Mouse (Mus musculus): ENCODE measurements around the gene Opcml. TPM values are rescaled to one million over a fixed set of nuclear protein-coding genes. Genes with fewer than 3 reads are reported as not detected.

The Opcml gene
- polyA plus RNA-seq, 1 experiment from 2014 or later: 0.97 TPM

- H3K4me3 ChIP-seq (replicated peaks; ENCODE audit: low read depth, low read length): no peak overlapping the region
- DNase-seq (ENCODE audit: low spot score) (no peak), ATAC-seq (replicated peaks; ENCODE audit: low FRiP score, low read depth) (no peak)
- H3K36me3 ChIP-seq (ENCODE audit: insufficient read depth, low read length): no peaks in the 10 kb centered on the region
- no peaks in the 10 kb centered on the region for H3K27me3 ChIP-seq (ENCODE audit: insufficient read depth, low read length)
- no peak overlapping the region for H3K27ac ChIP-seq
- no peak overlapping the region for H3K9ac ChIP-seq (ENCODE audit: low read depth, low read length)
- no peak for TF ChIP-seq CTCF (IDR thresholded peaks at IDR 0.05; ENCODE audit: low read depth)
- no peak overlapping the region for H3K4me2 ChIP-seq (ENCODE audit: low read length)
- H3K9me3 ChIP-seq (replicated peaks; ENCODE audit: low read length): no peaks in the 10 kb centered on the region
- no peaks in the 10 kb centered on the region for H3K4me1 ChIP-seq (replicated peaks; ENCODE audit: insufficient read depth, low read length)
- WGBS: 13% methylated on average over 6 of the region's 6 CpGs
These were observed 363.2 kb downstream of the Opcml start for GRCm38 (mm10) chr9:28153748-28154147.

GRCm38 (mm10) chr9:28157092-28157491 is 366.5 kb downstream of the Opcml start:
- no peaks in the 10 kb centered on the region for H3K9me3 ChIP-seq (replicated peaks; ENCODE audit: low read length)
- TF ChIP-seq CTCF (IDR thresholded peaks at IDR 0.05; ENCODE audit: low read depth): no peak
- H3K4me1 ChIP-seq (replicated peaks; ENCODE audit: insufficient read depth, low read length): no peaks in the 10 kb centered on the region
- H3K4me2 ChIP-seq (ENCODE audit: low read length): no peak overlapping the region
- DNase-seq (ENCODE audit: low spot score) (no peak), ATAC-seq (replicated peaks; ENCODE audit: low FRiP score, low read depth) (no peak)
- H3K27ac ChIP-seq: no peak overlapping the region
- H3K36me3 ChIP-seq (ENCODE audit: insufficient read depth, low read length): no peaks in the 10 kb centered on the region
- WGBS: 86% methylated on average over 7 of the region's 7 CpGs
- H3K9ac ChIP-seq (ENCODE audit: low read depth, low read length): no peak overlapping the region
- H3K27me3 ChIP-seq (ENCODE audit: insufficient read depth, low read length): no peaks in the 10 kb centered on the region
- H3K4me3 ChIP-seq (replicated peaks; ENCODE audit: low read depth, low read length): no peak overlapping the region

DNA sequence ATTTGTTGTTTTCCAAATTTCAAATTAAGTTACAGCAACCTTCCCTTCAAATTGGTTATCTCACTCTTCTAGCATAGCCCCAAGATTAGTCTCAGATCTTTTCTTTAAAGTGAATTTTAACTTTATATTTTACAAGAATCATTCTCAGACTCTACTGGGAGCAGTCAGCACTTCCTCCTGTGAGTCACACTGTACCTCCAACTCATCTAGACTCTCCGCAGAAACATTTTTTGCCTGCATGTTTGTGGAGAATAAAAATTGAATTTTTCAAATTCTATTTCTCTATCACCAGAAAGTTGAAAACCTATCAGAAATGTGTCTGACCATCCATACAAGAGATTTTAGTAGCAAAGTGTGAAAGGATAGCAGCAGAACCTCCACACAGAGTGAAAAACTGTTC is 370.4 kb downstream of the Opcml start:
- DNase-seq (ENCODE audit: low spot score) (no peak), ATAC-seq (replicated peaks; ENCODE audit: low FRiP score, low read depth) (no peak)
- Histone ChIP-seq H3K27me3 (ENCODE audit: insufficient read depth, low read length) (no peaks in the 10 kb centered on the region), H3K4me2 (ENCODE audit: low read length) (no peak overlapping the region), H3K4me3 (replicated peaks; ENCODE audit: low read depth, low read length) (no peak overlapping the region), H3K4me1 (replicated peaks; ENCODE audit: insufficient read depth, low read length) (no peaks in the 10 kb centered on the region), H3K9ac (ENCODE audit: low read depth, low read length) (no peak overlapping the region), H3K27ac (no peak overlapping the region), H3K36me3 (ENCODE audit: insufficient read depth, low read length) (no peaks in the 10 kb centered on the region), H3K9me3 (replicated peaks; ENCODE audit: low read length) (no peaks in the 10 kb centered on the region)
- TF ChIP-seq CTCF (IDR thresholded peaks at IDR 0.05; ENCODE audit: low read depth): no peak
- 91% methylated on average over 1 of the region's 1 CpGs for WGBS

DNA sequence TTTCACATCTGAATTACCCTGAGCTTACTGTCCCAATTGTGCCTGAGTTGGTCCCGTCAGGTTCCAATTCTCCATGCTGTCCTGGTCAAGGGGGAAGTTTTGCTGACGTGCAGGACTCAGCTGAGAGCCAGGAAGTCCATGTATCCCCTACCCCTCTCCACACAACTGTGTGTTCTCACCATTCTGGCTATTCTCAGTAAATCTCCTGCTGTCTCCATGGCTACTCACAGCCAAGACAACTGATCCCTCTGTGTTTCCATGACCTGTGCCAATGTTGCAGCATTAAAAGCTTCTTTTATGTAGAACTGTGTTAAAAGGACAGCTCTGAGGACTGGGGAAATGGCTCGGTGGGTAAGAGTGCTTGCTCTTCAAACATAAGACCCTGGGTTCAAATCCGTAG is 373.4 kb downstream of the Opcml start:
- Histone ChIP-seq H3K9ac (ENCODE audit: low read depth, low read length) (no peak overlapping the region), H3K4me1 (replicated peaks; ENCODE audit: insufficient read depth, low read length) (no peaks in the 10 kb centered on the region), H3K36me3 (ENCODE audit: insufficient read depth, low read length) (no peaks in the 10 kb centered on the region), H3K27me3 (ENCODE audit: insufficient read depth, low read length) (no peaks in the 10 kb centered on the region), H3K4me2 (ENCODE audit: low read length) (no peak overlapping the region), H3K9me3 (replicated peaks; ENCODE audit: low read length) (no peaks in the 10 kb centered on the region), H3K27ac (no peak overlapping the region), H3K4me3 (replicated peaks; ENCODE audit: low read depth, low read length) (no peak overlapping the region)
- DNase-seq (ENCODE audit: low spot score) (no peak), ATAC-seq (replicated peaks; ENCODE audit: low FRiP score, low read depth) (no peak)
- TF ChIP-seq CTCF (IDR thresholded peaks at IDR 0.05; ENCODE audit: low read depth): no peak
- WGBS: 46% methylated on average over 4 of the region's 4 CpGs

- Histone ChIP-seq H3K27me3 (ENCODE audit: insufficient read depth, low read length) (no peaks in the 10 kb centered on the region), H3K9ac (ENCODE audit: low read depth, low read length) (no peak overlapping the region), H3K4me2 (ENCODE audit: low read length) (no peak overlapping the region), H3K4me3 (replicated peaks; ENCODE audit: low read depth, low read length) (no peak overlapping the region), H3K4me1 (replicated peaks; ENCODE audit: insufficient read depth, low read length) (no peaks in the 10 kb centered on the region), H3K36me3 (ENCODE audit: insufficient read depth, low read length) (no peaks in the 10 kb centered on the region), H3K27ac (no peak overlapping the region), H3K9me3 (replicated peaks; ENCODE audit: low read length) (no peaks in the 10 kb centered on the region)
- peak; percentile 22 for DNase-seq (ENCODE audit: low spot score)
- 7% methylated on average over 6 of the region's 6 CpGs for WGBS
- peak; percentile 71 for TF ChIP-seq CTCF (IDR thresholded peaks at IDR 0.05; ENCODE audit: low read depth)
- no peak for ATAC-seq (replicated peaks; ENCODE audit: low FRiP score, low read depth)
These were observed 381.3 kb downstream of the Opcml start for GRCm38 (mm10) chr9:28171890-28172289.

- no peak for ATAC-seq (replicated peaks; ENCODE audit: low FRiP score, low read depth)
- H3K27ac ChIP-seq: no peak overlapping the region
- H3K4me3 ChIP-seq (replicated peaks; ENCODE audit: low read depth, low read length): no peak overlapping the region
- H3K27me3 ChIP-seq (ENCODE audit: insufficient read depth, low read length): no peaks in the 10 kb centered on the region
- H3K4me1 ChIP-seq (replicated peaks; ENCODE audit: insufficient read depth, low read length): no peaks in the 10 kb centered on the region
- H3K9me3 ChIP-seq (replicated peaks; ENCODE audit: low read length): no peaks in the 10 kb centered on the region
- H3K36me3 ChIP-seq (ENCODE audit: insufficient read depth, low read length): no peaks in the 10 kb centered on the region
- WGBS: 88% methylated on average over 2 of the region's 2 CpGs
- TF ChIP-seq CTCF (IDR thresholded peaks at IDR 0.05; ENCODE audit: low read depth): no peak
- no peak overlapping the region for H3K9ac ChIP-seq (ENCODE audit: low read depth, low read length)
- no peak overlapping the region for H3K4me2 ChIP-seq (ENCODE audit: low read length)
- DNase-seq (ENCODE audit: low spot score): no peak
These were observed 386.5 kb downstream of the Opcml start for GRCm38 (mm10) chr9:28177052-28177451.

DNA sequence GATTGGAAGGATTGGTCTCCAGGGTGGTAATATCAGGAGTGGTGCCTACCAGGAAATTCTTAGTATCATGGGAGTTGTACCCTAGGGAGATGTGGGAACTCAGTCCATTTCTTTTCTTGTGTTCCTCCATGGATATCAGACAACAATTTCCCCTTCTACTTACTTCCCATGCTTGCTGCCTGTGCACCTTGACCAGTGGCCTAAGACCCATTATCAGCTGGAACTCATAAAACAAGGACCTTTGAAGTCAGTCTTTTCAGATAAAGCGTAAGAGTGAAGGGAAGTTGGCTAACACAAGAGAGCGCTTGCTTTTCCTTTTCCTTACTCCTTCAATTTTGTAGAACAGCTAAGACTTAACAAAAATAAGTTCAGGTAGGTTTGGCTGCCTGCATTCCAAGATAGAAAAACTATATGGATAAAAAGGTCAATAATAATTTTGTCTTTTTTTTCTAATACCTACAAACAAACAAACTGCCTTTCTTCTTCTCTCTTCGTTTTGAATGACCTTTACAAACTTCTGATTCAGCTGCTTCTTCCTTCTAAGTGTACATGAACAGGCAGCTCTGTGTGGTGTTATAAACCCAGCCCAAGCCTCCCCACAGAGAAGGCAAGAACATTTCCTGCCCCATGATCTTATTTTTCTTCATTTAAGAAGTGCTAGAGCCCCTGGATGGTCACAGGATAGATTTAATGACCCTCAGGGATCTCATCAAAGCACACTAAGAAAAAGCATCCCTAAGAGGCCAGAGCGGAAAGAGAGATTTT is 387.7 kb downstream of the Opcml start:
- Histone ChIP-seq H3K9me3 (replicated peaks; ENCODE audit: low read length) (no peaks in the 10 kb centered on the region), H3K36me3 (ENCODE audit: insufficient read depth, low read length) (no peaks in the 10 kb centered on the region), H3K4me3 (replicated peaks; ENCODE audit: low read depth, low read length) (no peak overlapping the region), H3K4me1 (replicated peaks; ENCODE audit: insufficient read depth, low read length) (no peaks in the 10 kb centered on the region), H3K27me3 (ENCODE audit: insufficient read depth, low read length) (no peaks in the 10 kb centered on the region), H3K9ac (ENCODE audit: low read depth, low read length) (no peak overlapping the region), H3K4me2 (ENCODE audit: low read length) (no peak overlapping the region), H3K27ac (no peak overlapping the region)
- 67% methylated on average over 4 of the region's 4 CpGs for WGBS
- DNase-seq (ENCODE audit: low spot score): no peak
- ATAC-seq (replicated peaks; ENCODE audit: low FRiP score, low read depth): no peak
- TF ChIP-seq CTCF (IDR thresholded peaks at IDR 0.05; ENCODE audit: low read depth): no peak

Measured in kidney, postnatal 0 days (tissue).